Mouse (Mus musculus) fibroblast of lung, adult 2 months (primary cell): ENCODE measurements around the gene Bms1.
A peak's percentile ranks its signal among the peaks of the same experiment; 100 is the strongest.

Source experiments
- DNase-seq: peaks from one replicate; pipeline ENCODE4 v3.0.0-alpha.2; 2011; ENCODE audit warnings: low read depth

Gene Bms1

DNA sequence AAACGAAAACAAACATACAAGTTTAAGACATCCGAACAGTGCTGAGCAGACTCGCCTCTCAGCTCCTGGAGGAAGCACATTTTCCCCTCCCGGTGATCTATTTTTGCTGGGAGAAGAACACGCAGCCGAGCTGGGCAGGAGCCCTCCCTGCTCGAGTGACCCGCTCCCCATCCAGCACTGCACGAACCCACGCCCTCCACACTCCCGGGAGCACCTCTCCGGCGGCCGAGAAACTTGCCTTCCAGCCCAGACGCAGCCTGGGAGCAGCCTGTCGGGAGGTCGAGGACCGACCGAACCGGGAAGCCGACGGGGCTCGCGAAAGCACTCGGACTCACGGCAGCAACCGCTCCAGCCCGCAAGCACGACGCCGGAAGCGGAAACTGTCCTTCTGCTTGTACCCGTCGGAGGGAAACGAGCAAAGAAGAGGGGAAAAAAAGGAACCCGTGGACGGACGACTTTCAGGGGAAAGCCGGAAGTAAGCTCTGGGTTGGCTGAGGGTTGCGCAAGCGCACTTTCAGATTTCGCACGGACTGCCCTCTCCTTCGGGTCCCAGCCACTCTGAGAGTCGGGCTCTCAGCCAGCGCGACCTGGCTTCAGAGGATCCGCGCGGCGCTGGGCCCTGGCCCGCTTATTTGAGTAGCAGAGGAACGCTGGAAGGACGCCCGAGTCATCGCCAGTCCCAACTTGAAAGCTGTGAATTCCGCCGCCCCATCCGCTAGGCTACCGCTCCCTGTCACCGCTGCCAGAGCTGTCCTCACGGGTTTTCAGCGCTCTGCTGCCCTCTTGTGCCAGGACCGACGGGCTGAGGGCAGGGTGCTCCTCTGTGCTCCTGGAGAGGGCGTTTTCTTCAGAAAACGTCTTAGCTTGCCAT, at the start of gene Bms1:
Bms1 (minus strand) TSS at position 425 of the 871 bp plus-strand sequence.
- DNase-seq, result peak; percentile 94

DNA sequence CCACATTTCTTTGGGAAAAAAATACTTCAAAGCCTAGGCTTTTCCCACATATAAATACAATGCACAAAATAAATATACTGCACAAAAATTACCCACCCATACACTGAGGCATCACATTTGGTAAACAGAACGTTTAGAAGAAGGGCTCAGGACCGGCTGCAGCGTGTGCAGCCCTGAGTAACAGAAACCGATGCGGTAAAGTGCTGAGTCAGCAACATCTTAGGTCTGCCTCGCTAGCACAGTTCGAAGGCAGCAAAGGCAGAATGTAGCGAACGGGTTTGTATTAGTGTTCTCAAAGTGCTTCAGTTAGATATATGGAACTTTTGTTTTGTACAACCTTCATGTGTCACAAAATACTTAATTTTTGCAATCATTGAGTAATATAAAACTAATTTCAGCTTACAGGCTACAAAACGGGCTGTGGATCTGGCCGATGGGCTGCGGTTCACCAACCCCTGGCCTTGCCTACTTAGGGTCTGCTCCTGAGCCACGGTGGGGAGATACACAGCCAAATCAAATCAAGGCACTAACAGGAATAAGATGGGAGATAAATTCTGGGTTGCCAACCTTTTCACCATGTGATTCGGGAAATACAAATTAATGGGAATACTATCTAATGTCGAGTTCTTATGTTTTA, 42.9 kb upstream of the Bms1 start:
- no peak for DNase-seq

DNA sequence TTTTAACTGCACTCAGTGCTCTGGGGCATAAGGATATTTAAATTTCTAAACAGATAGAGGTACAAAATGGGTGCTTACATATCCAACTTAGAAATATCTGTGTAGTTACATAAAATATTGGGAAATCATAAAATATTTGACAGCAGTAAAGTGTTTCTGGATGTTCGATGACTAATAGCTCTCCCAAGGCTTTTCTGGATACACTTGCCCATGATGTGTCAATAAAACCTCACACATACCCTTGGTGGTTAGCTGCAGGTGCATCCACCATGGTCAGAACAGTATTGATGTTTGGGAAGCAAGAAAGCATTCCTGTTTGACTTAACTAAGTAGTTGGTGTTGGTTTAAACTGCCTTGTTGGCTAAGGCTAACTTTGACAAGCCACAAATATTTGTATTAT, 38.5 kb upstream of the Bms1 start:
- DNase-seq, result peak; percentile 22

DNA sequence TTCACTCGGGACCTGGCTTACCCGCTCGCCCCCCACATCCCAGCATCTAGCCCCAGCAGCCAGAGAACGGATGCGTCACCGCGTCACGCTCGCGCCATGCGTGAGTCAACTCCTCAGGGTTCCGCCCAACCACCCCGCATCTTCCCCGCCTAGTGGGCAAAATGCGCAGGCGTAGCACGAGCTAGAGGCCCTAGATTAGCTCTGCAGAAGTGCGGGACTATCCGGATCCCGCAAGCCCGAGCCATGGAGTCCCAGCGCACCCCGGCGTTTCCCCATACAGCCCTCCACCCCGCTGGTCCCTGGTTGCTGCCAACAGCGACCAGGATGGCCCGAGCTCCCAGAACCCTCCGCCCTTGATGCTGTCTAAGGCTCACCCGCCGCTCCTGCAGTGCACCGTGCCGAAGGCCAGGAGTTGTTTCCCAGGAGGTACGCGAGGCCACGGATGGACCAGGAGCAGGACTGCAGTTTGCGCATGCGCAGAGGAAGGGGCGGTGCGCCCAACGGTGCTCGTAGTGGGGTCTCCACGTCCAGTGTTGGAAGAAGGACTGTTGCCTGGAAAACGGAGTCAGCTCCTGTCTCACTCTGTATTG, 35.9 kb upstream of the Bms1 start, which contains the start of gene Zfp248:
Zfp248 (minus strand) TSS at position 487 of the 590 bp plus-strand sequence.
- peak; percentile 78 for DNase-seq

DNA sequence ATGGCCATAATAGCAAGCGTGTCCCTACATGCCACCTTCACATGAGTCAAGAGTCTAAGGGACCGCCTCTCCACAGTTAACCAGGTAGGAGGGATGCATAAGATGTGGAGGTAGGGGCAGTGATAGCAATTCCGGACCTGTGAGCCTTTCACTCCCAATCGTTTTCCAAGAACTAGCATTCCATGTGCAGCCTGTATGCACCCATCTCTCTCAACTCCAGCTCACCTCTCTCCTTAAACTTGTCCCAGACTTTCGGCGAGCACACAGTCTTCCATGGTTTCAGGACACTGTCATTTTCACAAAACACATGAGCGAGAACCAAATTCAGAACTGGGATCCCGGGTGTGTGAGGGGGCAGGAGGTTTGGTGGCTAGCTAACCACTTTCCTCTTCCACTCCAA, 35.2 kb upstream of the Bms1 start:
- DNase-seq, result no peak

DNA sequence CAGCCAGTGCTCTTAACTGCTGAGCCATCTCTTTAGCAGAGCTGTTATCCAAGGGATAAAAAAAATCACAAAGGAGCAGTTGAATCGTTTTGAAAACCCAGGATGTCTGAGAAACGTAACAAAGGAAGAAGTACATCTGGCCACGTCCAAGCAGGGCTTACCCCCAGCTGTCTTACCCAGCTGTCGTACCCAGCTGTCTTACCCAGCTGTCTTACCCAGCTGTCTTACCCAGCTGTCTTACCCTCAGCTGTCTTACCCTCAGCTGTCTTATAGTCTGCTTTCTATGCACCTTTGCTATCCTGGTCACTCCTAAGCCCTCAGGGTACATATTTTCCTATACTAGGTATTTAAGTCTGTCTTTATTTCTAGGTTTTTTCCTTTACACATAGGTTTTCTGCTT, 12.2 kb upstream of the Bms1 start:
- DNase-seq, result no peak

DNA sequence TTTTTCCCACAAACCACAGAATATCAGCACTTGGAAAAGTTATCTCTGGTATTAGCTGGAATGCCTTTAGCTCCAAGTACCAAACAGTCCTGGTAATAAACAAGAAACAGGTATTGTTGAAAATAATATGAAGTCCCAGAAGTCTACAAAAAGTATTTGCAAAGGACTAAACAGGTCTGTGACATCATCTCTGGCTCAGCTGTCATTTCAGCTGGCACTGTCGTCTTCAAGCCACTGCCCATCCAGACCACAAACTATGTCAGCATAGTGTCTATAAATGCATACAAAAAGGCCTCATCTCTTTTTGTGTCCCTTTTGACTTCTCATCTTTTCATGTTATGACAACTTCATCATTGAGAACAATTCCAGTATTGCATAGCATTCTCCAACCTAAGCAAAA, 7.4 kb upstream of the Bms1 start:
- no peak for DNase-seq

DNA sequence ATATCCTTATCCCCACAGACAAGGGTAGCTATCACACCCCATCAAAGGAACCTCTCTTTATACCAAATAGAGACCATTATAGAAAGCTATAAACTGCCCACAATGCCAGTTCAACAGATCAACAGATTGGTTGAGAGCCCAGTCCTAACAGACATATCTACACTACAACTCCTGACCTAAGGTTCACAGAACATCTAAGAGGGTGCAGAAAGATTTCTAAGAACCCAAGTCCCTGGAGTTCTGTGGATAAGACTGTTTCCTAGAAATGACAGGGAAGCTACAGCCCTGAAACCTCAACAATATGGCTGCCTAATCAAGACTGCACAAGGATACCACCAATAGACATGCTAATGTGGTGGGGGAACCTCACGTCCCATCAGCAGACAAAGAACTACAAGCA, 8.8 kb downstream of the Bms1 start:
- no peak for DNase-seq

DNA sequence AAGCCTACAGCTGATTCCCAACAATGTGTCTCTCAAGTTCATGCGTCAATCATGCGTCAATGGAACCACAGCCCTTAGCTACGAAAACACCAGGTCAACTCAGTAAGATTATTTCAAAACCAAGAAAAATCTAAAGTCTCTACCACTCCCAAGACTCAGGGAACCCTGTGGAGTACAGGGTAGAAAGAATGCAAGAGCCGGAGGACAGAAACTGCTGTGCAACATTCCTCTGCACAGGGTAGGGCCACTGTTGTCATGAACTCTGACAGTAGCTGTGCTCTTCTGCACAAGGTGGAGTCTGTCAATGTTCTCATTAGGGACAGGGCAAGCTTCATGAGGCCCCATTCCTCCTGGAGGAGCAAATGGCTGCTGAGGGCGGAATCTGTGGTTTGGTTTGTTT, 10.8 kb downstream of the Bms1 start:
- no peak for DNase-seq

DNA sequence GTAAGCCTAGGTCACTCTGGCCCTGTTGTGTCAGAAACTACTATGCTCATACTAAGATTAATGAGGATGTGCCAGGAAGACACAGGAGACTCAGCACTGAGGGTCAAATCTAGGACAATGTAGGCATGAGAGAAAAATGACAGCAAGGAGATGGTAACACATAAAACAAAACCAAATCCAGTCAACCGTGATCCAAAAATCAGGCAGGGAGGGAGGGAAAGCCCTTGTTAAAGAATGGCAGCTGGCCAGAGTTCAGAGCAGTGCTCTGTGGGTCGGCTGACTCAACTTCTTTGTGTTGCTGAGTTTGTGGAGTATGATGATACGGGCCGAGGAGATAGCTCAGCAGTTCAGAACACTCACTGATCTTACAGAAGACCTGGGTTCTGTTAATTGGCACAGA, 12.9 kb downstream of the Bms1 start:
- no peak for DNase-seq

DNA sequence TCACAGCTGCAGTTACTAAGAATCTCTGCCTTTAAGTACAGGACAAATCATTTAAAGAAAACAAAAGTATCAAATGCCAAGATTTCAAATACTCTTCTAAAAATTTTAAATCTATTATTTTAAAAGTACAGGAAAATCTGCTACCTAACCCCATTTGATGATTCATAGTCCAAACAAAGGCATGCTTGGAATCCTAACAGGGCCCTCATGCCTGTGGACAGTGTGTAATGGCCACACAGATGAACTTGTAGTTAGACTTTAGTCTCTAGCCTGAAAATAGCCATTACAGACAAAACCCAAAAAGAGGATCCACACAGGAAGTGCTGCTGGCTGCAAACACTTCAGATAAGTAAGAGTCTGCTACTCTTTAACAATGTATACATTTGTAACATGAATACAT, 28.5 kb downstream of the Bms1 start:
- DNase-seq, result peak; percentile 13

DNA sequence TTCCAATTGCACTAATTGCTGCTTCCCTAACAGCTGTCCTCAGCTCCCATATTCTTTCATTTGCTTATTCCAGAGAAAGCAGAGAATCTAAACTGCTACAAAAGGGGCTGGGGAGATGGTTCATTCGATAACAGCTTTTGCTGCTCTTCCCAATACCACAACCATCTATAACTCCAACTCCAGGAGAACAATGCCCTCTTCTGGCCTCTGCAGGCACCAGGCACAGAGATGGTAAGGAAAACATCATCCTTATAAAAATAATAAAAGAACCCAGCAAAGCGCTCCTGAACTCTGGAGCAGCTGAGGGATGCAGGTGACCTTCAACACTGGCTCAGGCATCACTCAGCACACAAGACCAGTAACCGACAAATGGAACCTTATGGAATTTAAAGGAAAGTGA, 33.3 kb downstream of the Bms1 start:
- DNase-seq, result no peak

DNA sequence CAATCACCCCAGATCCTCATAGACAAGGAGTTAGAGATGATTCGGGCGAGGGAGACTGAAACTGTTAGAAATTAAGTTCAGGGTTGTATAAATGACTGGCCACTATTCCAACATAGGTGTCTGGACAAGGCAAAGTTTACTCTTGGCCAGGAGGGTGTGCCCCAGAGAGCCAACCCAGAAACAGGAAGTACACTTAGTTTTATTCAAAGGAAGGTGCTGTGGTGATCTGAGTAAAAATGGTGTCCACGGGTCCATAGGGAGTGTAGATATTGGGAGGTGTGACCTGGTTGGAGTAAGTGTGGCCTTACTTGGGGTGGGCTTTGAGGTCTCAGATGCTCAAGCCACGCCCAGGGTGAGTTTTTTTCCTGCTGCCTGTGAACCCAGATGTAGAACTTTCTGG, 38.0 kb downstream of the Bms1 start:
- DNase-seq, result no peak

DNA sequence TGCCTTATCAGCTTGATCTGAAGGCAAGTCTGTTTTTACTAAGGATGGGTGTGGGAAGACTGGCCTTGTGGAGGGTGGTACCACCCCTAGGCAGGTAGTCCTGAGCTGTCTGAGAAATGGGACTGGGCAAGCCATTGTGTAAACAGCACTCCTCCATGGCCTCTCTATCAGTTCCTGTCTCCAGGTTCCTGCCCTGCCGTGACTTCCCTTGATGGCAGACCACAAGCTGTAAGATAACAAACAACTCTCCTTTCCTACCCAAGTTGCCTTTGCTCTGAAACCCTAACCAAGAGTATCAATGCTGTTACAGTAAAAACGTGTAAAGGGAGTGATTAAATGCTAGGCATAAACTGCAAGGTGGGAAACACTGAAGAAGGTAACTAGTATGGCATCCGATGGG, 38.6 kb downstream of the Bms1 start:
- no peak for DNase-seq

DNA sequence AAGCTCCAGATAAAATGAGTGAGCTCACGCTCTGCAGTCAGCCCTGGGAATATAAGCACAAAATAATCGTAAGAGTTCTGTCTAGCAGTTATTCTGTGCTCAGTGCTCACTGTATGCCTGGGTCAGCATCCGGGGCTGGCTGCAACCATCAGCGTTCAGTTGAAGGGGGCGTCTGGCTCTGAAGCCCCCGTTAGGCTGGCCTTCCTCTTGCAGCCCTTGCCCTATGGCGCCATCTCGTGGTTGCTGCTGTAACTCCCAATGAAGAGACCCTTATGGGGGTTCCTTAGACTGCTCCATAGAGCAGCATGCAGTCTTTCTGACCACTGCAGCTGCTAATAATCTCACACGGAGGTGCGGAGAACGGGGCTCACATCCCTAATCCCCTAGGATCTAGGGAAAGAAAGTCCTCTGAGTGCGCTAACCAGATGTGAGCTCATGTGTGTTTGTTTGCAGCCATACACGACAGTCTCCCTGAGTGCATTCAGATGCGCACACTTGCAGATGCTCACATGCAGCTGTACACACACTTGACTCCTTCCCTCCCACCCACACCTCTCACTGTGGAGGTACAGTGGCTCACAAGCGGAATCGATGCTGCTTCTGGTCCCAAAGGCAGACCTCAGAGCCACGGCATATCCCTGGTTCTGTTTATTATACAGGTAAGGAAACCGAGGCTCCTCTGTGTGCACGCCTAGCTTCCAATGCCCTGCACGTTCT, 39.7 kb downstream of the Bms1 start:
- DNase-seq, result no peak

DNA sequence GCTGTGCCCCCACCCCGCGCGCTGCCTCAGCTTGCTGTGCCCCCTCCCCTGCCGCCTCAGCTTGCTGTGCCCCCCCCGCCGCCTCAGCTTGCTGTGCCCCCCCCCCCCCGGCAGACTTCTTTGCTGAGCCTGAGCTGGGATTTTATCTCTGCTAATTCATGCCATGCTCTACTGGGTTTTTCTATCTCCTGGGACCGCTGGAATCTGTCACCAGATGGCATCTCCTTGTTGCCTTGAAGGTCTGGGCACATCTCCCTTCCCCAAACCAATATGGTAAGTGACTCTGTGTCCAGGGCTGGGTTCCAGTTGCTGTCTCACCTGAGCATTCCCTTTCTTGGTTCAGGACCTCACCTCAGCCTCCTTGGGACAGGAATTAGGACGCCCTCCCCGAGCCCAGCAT, 41.7 kb downstream of the Bms1 start:
- DNase-seq, result no peak

DNA sequence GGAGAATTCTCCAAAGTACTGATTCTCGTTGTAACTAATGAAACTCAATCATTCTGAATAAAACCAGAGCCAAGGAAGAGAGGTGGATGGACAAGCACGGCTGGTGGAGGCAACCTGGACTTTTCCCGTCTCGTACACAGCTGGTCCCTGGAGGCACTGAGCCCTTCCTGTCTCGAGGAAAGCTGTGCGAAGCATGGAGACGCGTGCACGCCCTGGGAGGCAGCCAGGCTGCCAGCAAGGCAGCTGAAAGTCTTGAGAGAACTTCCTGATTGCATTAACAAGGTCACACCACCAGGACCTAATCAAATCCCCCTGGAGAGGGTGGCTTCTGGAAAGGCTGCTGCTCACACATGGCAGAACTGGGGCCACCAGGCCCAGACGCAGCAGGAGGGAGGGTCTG, 43.3 kb downstream of the Bms1 start:
- DNase-seq, result peak; percentile 8

DNA sequence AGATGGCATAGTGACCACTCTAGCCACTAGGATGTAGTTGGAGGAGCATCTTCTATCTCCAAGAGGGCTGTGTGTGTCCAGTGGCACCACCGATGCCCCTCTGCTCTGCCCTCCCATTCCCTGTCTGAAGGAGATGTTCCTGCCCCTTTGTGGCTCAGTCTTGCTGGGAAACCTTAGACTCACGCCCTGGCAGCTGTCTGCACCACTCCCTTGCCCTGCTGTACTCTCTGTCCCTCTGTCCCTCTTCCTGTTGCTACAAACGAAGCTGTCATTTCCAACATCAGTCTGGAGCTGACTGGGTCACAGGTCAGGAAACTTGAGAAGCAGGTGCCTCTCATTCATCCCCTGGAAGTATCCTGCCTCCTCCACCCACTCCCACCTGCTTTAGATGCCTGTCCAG, 43.8 kb downstream of the Bms1 start:
- no peak for DNase-seq

DNA sequence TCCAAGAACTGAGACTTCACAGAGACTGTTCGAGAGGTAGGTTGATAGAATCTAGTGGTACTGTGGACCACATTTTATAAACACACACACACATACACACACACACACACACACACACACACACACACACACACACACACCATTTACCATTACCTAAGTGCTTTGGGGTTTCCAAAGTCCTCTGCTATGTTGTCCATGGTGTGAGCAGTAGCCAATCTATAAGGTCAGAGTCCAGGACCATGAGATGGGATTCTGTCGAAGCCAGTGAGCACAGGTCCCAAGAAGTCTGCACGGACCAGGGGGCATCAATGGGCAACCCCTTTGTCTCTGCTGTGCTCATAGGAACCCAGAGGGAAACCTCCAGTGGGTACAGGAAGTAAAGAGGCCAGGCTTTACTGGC, 44.2 kb downstream of the Bms1 start:
- no peak for DNase-seq

DNA sequence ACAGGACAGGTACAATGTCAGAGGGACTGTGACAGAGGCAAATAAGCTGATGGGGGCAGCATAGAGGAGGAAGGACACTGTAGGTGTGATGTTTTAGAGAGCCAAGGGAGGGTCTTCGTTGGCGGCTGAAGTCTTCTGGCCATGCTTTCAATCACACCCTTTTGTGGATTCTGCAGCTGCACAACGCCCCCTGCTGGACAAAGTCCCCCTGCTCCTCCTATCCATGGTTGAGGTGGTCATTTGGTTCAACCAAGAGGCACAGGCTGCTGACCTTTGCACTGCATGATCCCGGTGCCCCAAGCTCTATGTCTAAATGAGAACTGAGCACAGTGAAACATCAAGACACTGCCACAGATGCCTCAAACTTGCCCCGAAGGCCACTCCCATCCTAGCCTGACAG, 46.0 kb downstream of the Bms1 start:
- no peak for DNase-seq

DNA sequence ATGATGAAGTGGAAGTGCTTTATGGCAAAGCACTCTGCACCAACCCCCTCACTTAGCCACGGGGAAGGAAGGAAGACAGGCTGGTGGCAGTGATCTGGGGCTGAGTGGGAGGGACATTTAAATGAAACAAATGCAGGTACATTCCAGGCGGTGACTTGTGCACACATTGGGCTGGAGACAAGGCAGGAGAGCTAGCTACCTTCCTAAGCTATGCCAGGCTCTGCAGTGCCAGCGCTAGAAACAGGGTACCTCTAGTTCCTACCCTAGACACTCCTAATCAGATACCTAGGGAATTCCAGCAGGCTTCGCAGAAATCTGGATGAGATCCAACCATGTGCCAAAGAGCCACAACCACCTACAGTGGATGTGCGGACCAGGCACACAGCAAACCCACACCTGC, 46.5 kb downstream of the Bms1 start:
- no peak for DNase-seq

DNA sequence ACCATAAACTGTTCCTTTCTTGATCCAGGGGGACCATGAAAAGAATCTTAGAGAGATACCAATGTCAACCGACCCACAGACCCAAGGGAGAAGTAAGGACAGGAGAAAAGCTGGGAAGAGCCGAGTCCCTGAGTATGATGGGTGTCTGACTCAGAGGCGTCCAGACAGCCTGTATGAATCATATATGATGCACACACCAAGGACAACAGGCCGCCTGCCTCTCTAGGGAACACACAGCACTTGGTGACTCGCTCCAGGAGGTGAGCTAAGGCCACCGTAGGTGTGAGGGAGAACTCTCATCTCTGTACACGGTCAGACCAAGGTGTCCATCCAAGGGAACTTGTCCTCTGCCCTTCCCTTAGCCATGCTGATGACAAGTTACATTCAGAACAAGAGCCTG, 51.8 kb downstream of the Bms1 start:
- DNase-seq, result peak; percentile 13

DNA sequence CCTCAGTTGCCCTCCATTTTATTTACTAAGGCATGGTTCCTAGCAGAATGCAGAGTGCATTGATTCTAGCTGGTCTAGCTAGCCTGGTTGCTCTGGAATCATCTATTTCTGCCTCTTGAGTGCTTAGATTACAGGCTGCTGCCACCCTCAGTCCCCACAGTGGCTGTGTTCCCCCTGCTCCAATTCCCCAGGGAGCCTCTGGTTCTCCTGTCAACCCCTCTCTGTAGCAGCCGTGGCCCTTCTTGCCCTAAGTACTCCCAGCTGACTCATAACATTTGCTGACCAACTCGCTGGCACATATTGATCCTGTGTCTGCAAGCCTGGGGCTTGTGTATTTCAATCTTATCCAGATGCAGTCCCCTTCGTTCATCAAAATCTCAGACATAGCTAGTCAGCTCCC, 53.1 kb downstream of the Bms1 start:
- DNase-seq, result no peak
